Mouse (Mus musculus) adrenal gland, postnatal 25 days (tissue): ENCODE results near the gene Srsf7. TPM values are rescaled to one million over a fixed set of nuclear protein-coding genes. Genes with fewer than 3 reads are reported as not detected.
"Not testable (repeated sequence)": the region's sequence is repeated elsewhere in the genome, so short reads cannot be mapped to it uniquely, and the experiment has no call there.

Experiments used
- DNase-seq: peaks from one replicate; pipeline ENCODE4 v3.0.0; 2021; ENCODE audit warnings: mixed read lengths
- total RNA-seq: library from RNA; stranded (reverse); gene quantifications from 2 replicates; pipeline ENCODE4 v1.2.3, GENCODE M21; 2021

Srsf7 gene
- total RNA-seq, 1 experiment from 2014 or later, result 126 TPM

GRCm38 (mm10) chr17:80199160-80199778 lies 7.8 kb downstream of the Srsf7 start:
- no peak for DNase-seq

GRCm38 (mm10) chr17:80193075-80193474 lies 14.0 kb downstream of the Srsf7 start:
- DNase-seq, result no peak

- no peak for DNase-seq
Observed at GRCm38 (mm10) chr17:80183615-80184014, 23.5 kb downstream of the Srsf7 start.

GRCm38 (mm10) chr17:80180468-80180867 lies 26.6 kb downstream of the Srsf7 start:
- DNase-seq, result no peak

GRCm38 (mm10) chr17:80179959-80180358 lies 27.1 kb downstream of the Srsf7 start:
- peak; percentile 72 for DNase-seq

- not testable (repeated sequence) for DNase-seq
Observed at GRCm38 (mm10) chr17:80178846-80179245, 28.3 kb downstream of the Srsf7 start.

GRCm38 (mm10) chr17:80175966-80176365 lies 31.1 kb downstream of the Srsf7 start:
- no peak for DNase-seq

GRCm38 (mm10) chr17:80175386-80175739 lies 31.7 kb downstream of the Srsf7 start:
- no peak for DNase-seq

- DNase-seq, result no peak
Observed at GRCm38 (mm10) chr17:80174699-80175385, 32.3 kb downstream of the Srsf7 start.

- no peak for DNase-seq
Observed at GRCm38 (mm10) chr17:80174146-80174545, 33.0 kb downstream of the Srsf7 start.

- no peak for DNase-seq
Observed at GRCm38 (mm10) chr17:80173708-80174107, 33.4 kb downstream of the Srsf7 start.

GRCm38 (mm10) chr17:80172761-80173160 lies 34.3 kb downstream of the Srsf7 start:
- DNase-seq, result no peak

GRCm38 (mm10) chr17:80171948-80172347 lies 35.2 kb downstream of the Srsf7 start:
- DNase-seq, result no peak

- DNase-seq, result no peak
Observed at GRCm38 (mm10) chr17:80170951-80171350, 36.2 kb downstream of the Srsf7 start.

GRCm38 (mm10) chr17:80169792-80170191 lies 37.3 kb downstream of the Srsf7 start:
- DNase-seq, result no peak

- no peak for DNase-seq
Observed at GRCm38 (mm10) chr17:80168425-80169182, 38.5 kb downstream of the Srsf7 start.

- no peak for DNase-seq
Observed at GRCm38 (mm10) chr17:80167851-80168251, 39.3 kb downstream of the Srsf7 start.

- DNase-seq, result no peak
Observed at GRCm38 (mm10) chr17:80167436-80167835, 39.7 kb downstream of the Srsf7 start.

- no peak for DNase-seq
Observed at GRCm38 (mm10) chr17:80166346-80166745, 40.8 kb downstream of the Srsf7 start.

GRCm38 (mm10) chr17:80165741-80166140 lies 41.4 kb downstream of the Srsf7 start:
- no peak for DNase-seq

GRCm38 (mm10) chr17:80163991-80164390 lies 43.1 kb downstream of the Srsf7 start:
- no peak for DNase-seq

GRCm38 (mm10) chr17:80160454-80160853 lies 46.7 kb downstream of the Srsf7 start:
- DNase-seq, result peak; percentile 54

- DNase-seq, result no peak
Observed at GRCm38 (mm10) chr17:80157489-80157888, 49.6 kb downstream of the Srsf7 start.
